Mouse (Mus musculus) ES-E14 (cell line): ENCODE data around the gene Asb8.

Experiments used
- CHD2 ChIP-seq: IDR thresholded peaks from 2 replicates; pipeline ENCODE4 v1.6.1; 2014; ENCODE audit warnings: mild to moderate bottlenecking, low read depth, low read length, inconsistent platforms
- HCFC1 ChIP-seq: IDR thresholded peaks from 2 replicates; pipeline ENCODE4 v1.6.1; 2012; ENCODE audit warnings: low read length, inconsistent platforms, borderline replicate concordance; ENCODE audit not compliant: insufficient read depth
- MAFK ChIP-seq: IDR thresholded peaks from 2 replicates; pipeline ENCODE4 v1.6.1; 2014; ENCODE audit warnings: mild to moderate bottlenecking, low read depth, low read length, inconsistent platforms; ENCODE audit not compliant: insufficient read depth
- ZC3H11A ChIP-seq: IDR thresholded peaks from 2 replicates; pipeline ENCODE4 v1.6.1; 2012; ENCODE audit warnings: low read depth, mild to moderate bottlenecking, inconsistent platforms, low read length, borderline replicate concordance
- ZNF384 ChIP-seq: IDR thresholded peaks from 2 replicates; pipeline ENCODE4 v1.6.1; 2012; ENCODE audit warnings: low read depth, low read length, inconsistent platforms

DNA sequence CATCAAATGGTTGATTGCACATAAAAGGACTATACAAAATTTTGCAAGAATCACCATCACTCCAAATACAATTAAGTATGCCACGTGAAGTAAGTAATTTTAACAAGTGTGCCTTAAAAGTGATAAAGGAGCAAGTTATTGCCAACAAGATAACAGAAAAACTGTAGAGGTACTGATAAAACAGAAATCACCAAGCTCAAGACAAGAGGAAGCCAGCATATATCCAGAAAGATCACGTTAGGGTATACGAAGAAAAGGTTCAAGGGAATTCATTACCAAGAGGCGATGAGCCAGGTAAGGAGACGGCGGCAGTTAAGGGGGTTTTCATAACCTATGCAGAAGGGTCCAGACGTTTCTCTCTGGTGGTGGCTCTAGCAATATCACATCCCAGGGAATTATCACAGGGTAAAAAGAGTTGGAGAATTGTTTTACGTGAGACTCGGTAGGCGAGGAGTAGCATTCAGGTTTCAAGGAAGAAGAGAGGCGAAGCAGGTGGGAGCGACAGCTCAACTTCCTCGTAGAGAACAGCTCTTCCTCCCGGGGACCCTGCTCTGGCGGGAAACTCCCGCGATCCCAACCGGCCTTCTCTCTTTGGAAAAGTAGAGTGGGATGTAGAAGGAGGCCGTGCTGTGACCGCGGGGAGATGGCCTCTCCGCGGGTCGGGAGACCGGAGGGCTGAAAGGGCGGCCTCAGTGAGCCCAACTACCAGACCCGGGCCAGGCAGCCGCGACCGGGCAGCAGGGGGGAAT lies 72.9 kb downstream of the Asb8 start, which contains the start of gene Pfkm:
- TF ChIP-seq ZNF384 (no peak), MAFK (no peak), CHD2 (no peak), ZC3H11A (no peak), HCFC1 (no peak)
